Mouse (Mus musculus) small intestine, adult 2 months (tissue): Measurements from ENCODE around the gene Ppp1ca.

Source experiments
- CTCF ChIP-seq: fragments of 200-500 bp; IDR thresholded peaks from 2 replicates; pipeline ENCODE4 v1.5.1; 2012; ENCODE audit warnings: low read depth, mild to moderate bottlenecking, control low read depth, inconsistent platforms, low read length, moderate library complexity, mixed read lengths; ENCODE audit not compliant: insufficient replicate concordance, insufficient read length; ENCODE audit errors: extremely low read depth
- POLR2A ChIP-seq: fragments of 200-500 bp; IDR thresholded peaks from 2 replicates; pipeline ENCODE4 v1.6.1; 2012; ENCODE audit warnings: low read depth, mild to moderate bottlenecking, control low read depth, inconsistent platforms, low read length, moderate library complexity

DNA sequence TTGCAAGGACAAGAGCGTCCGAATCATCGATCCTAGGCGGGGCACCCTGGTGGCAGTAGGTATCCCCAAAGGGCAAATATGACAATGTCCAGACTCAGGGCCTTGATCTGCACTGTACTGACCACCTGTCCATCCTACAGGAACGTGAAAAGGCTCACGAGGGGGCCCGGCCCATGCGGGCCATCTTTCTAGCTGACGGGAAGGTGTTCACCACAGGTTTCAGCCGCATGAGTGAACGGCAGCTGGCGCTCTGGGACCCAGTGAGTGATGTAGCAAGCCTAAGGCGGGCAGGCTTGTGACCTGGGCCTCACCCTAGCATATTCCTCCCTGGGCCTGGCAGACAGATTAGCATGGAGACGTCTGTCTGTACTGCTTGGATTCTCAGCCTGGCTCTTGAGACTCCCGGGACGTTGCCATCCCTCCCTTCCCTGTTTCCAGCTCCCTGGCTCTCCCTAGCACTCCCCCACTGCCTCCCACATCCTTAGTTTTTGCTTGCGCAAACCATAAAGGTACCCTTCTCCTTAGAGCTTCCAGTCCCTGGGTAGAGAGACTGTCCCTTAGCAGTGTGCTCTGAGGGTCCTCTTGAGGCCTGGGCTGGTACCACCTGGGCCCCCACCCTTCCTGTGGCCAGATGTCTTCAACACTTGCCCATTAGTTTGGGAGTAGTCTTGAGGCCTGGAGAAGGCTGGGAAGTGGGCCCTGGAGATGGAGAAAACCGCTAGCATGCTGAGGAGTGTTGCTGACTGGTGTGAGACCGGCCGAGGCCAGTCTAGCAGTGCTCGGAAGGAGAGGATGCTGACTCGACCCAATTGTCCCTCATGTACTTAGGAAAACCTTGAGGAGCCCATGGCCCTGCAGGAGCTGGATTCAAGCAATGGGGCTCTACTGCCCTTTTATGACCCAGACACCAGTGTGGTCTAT lies 41.0 kb upstream of the Ppp1ca start:
- TF ChIP-seq CTCF = no peak
- TF ChIP-seq POLR2A = no peak
